Mouse (Mus musculus): Measurements from ENCODE around the gene Eya3. TPM values are rescaled to one million over a fixed set of nuclear protein-coding genes. Genes with fewer than 3 reads are reported as not detected.

Eya3 gene
- polyA plus RNA-seq, 1 experiment from 2014 or later, result 6.0 TPM

GRCm38 (mm10) chr4:132628830-132629229 lies 10.0 kb upstream of the Eya3 start:
- no peak overlapping the region for H3K4me2 ChIP-seq (ENCODE audit: low read depth, low read length)
- DNase-seq (peak; percentile 81), ATAC-seq (no peak)
- H3K27ac ChIP-seq (ENCODE audit: low read depth), result no peak overlapping the region
- 15% methylated on average over 2 of the region's 2 CpGs for WGBS (ENCODE audit: insufficient replicate concordance)
- no peaks in the 10 kb centered on the region for H3K9me3 ChIP-seq (ENCODE audit: low read length)
- H3K36me3 ChIP-seq (replicated peaks; ENCODE audit: insufficient read depth, low read length), result no peaks in the 10 kb centered on the region
- no peak for TF ChIP-seq EP300 (IDR thresholded peaks at IDR 0.05; ENCODE audit: low read depth)
- peak; percentile 84 for TF ChIP-seq CTCF (IDR thresholded peaks at IDR 0.05; ENCODE audit: low read depth)
- H3K4me3 ChIP-seq (ENCODE audit: low read depth, low read length), result no peak overlapping the region
- 0 out of 2 replicates have a peak, but pooled peaks cover 3% of the 10 kb centered on the region for H3K4me1 ChIP-seq (ENCODE audit: insufficient read depth)
- H3K27me3 ChIP-seq (ENCODE audit: insufficient read depth, low read length), result no peaks in the 10 kb centered on the region
- no peak overlapping the region for H3K9ac ChIP-seq (replicated peaks)

- Histone ChIP-seq H3K4me3 (ENCODE audit: low read depth, low read length) (no peak overlapping the region), H3K27ac (ENCODE audit: low read depth) (no peak overlapping the region), H3K36me3 (replicated peaks; ENCODE audit: insufficient read depth, low read length) (no peaks in the 10 kb centered on the region), H3K9ac (replicated peaks) (no peak overlapping the region), H3K27me3 (ENCODE audit: insufficient read depth, low read length) (no peaks in the 10 kb centered on the region), H3K9me3 (ENCODE audit: low read length) (no peaks in the 10 kb centered on the region), H3K4me1 (ENCODE audit: insufficient read depth) (peaks cover 7% of the 10 kb centered on the region), H3K4me2 (ENCODE audit: low read depth, low read length) (no peak overlapping the region)
- ATAC-seq (no peak), DNase-seq (no peak)
- 80% methylated on average over 2 of the region's 2 CpGs for WGBS (ENCODE audit: insufficient replicate concordance)
- TF ChIP-seq CTCF (IDR thresholded peaks at IDR 0.05; ENCODE audit: low read depth) (no peak), EP300 (IDR thresholded peaks at IDR 0.05; ENCODE audit: low read depth) (no peak)
Measured at GRCm38 (mm10) chr4:132635971-132636370, 2.8 kb upstream of the Eya3 start.

- no peaks in the 10 kb centered on the region for H3K36me3 ChIP-seq (replicated peaks; ENCODE audit: insufficient read depth, low read length)
- TF ChIP-seq CTCF (IDR thresholded peaks at IDR 0.05; ENCODE audit: low read depth) (peak; percentile 80), EP300 (IDR thresholded peaks at IDR 0.05; ENCODE audit: low read depth) (no peak)
- no peaks in the 10 kb centered on the region for H3K9me3 ChIP-seq (ENCODE audit: low read length)
- H3K4me2 ChIP-seq (ENCODE audit: low read depth, low read length), result no peak overlapping the region
- H3K27ac ChIP-seq (ENCODE audit: low read depth), result no peak overlapping the region
- ATAC-seq, result no peak
- WGBS (ENCODE audit: insufficient replicate concordance), result 37% methylated on average over 4 of the region's 4 CpGs
- H3K9ac ChIP-seq (replicated peaks), result no peak overlapping the region
- no peaks in the 10 kb centered on the region for H3K27me3 ChIP-seq (ENCODE audit: insufficient read depth, low read length)
- DNase-seq, result peak; percentile 41
- no peak overlapping the region for H3K4me3 ChIP-seq (ENCODE audit: low read depth, low read length)
- peaks cover 7% of the 10 kb centered on the region for H3K4me1 ChIP-seq (ENCODE audit: insufficient read depth)
Measured at GRCm38 (mm10) chr4:132636554-132636953, 2.2 kb upstream of the Eya3 start.

GRCm38 (mm10) chr4:132639191-132639713 lies 465 bp downstream of the Eya3 start:
- DNase-seq (no peak), ATAC-seq (peak; percentile 63)
- H3K9me3 ChIP-seq (ENCODE audit: low read length), result no peaks in the 10 kb centered on the region
- peak overlapping the region; percentile 89 for H3K4me3 ChIP-seq (ENCODE audit: low read depth, low read length)
- H3K27ac ChIP-seq (ENCODE audit: low read depth), result peak overlapping the region; percentile 88
- H3K9ac ChIP-seq (replicated peaks), result peak overlapping the region; percentile 90
- H3K27me3 ChIP-seq (ENCODE audit: insufficient read depth, low read length), result no peaks in the 10 kb centered on the region
- H3K36me3 ChIP-seq (replicated peaks; ENCODE audit: insufficient read depth, low read length), result no peaks in the 10 kb centered on the region; the same call in 1 of the 2 replicates
- under 1% methylated on average over 32 of the region's 35 CpGs for WGBS (ENCODE audit: insufficient replicate concordance)
- TF ChIP-seq CTCF (IDR thresholded peaks at IDR 0.05; ENCODE audit: low read depth) (no peak), EP300 (IDR thresholded peaks at IDR 0.05; ENCODE audit: low read depth) (no peak)
- peaks cover 7% of the 10 kb centered on the region for H3K4me1 ChIP-seq (ENCODE audit: insufficient read depth)
- peak overlapping the region; percentile 88 for H3K4me2 ChIP-seq (ENCODE audit: low read depth, low read length)

GRCm38 (mm10) chr4:132647439-132647838 lies 8.7 kb downstream of the Eya3 start:
- peak; percentile 60; the same call in 1 of the 2 replicates for ATAC-seq
- TF ChIP-seq CTCF (IDR thresholded peaks at IDR 0.05; ENCODE audit: low read depth) (no peak), EP300 (IDR thresholded peaks at IDR 0.05; ENCODE audit: low read depth) (no peak)
- no peak overlapping the region for H3K4me2 ChIP-seq (ENCODE audit: low read depth, low read length)

GRCm38 (mm10) chr4:132649271-132649999 lies 10.6 kb downstream of the Eya3 start:
- no peak for TF ChIP-seq CTCF (IDR thresholded peaks at IDR 0.05; ENCODE audit: low read depth)
- TF ChIP-seq EP300 (IDR thresholded peaks at IDR 0.05; ENCODE audit: low read depth), result no peak
- H3K36me3 ChIP-seq (replicated peaks; ENCODE audit: insufficient read depth, low read length), result no peaks in the 10 kb centered on the region
- DNase-seq (no peak), ATAC-seq (no peak)
- no peak overlapping the region for H3K4me2 ChIP-seq (ENCODE audit: low read depth, low read length)
- WGBS (ENCODE audit: insufficient replicate concordance), result 80% methylated on average over 6 of the region's 6 CpGs
- no peak overlapping the region for H3K27ac ChIP-seq (ENCODE audit: low read depth)
- no peak overlapping the region for H3K9ac ChIP-seq (replicated peaks)
- H3K9me3 ChIP-seq (ENCODE audit: low read length), result no peaks in the 10 kb centered on the region
- peaks cover 14% of the 10 kb centered on the region for H3K4me1 ChIP-seq (ENCODE audit: insufficient read depth)
- H3K27me3 ChIP-seq (ENCODE audit: insufficient read depth, low read length), result no peaks in the 10 kb centered on the region
- no peak overlapping the region for H3K4me3 ChIP-seq (ENCODE audit: low read depth, low read length)

More at GRCm38 (mm10) chr4:132647439-132647838, 8.7 kb downstream of the Eya3 start:
- Histone ChIP-seq H3K4me1 (ENCODE audit: insufficient read depth) (peaks cover 10% of the 10 kb centered on the region; the same call in 1 of the 2 replicates), H3K27ac (ENCODE audit: low read depth) (no peak overlapping the region), H3K4me3 (ENCODE audit: low read depth, low read length) (no peak overlapping the region), H3K9me3 (ENCODE audit: low read length) (no peaks in the 10 kb centered on the region), H3K9ac (replicated peaks) (no peak overlapping the region), H3K27me3 (ENCODE audit: insufficient read depth, low read length) (no peaks in the 10 kb centered on the region), H3K36me3 (replicated peaks; ENCODE audit: insufficient read depth, low read length) (no peaks in the 10 kb centered on the region; the same call in 1 of the 2 replicates)
- no peak for DNase-seq
- 70% methylated on average over 7 of the region's 7 CpGs for WGBS (ENCODE audit: insufficient replicate concordance)

Data from liver, postnatal 0 days (tissue).